13 mouse cellular contexts compared by ENCODE assay signal in genomic region chr2:34355801-34356211, GRCm38 (mm10). TPM values are rescaled to one million over a fixed set of nuclear protein-coding genes. Genes with fewer than 3 reads are reported as not detected.
DNase-seq lines count a peak whose midpoint lies in the region; ATAC-seq and TF ChIP-seq lines count a peak whose summit lies in the region.
"Had no signal": no experiment of that assay in that cellular context is flagged by ENCODE, and none has a peak within 500 bp of the region (broad histone marks: within the 10 kb centered on the region; RNA-seq: fewer than 3 reads in every experiment).

No protein-coding gene starts in this region.

- H3K4me2 ChIP-seq in lung, postnatal 0 days (replicated peaks; ENCODE audit: low read depth, low read length) = no peak overlapping the region
- peak overlapping the region; percentile 29 for H3K4me2 ChIP-seq in hindbrain, embryonic 15.5 days
- H3K4me2 ChIP-seq in stomach, embryonic 14.5 days (replicated peaks; ENCODE audit: low read depth, low read length) = no peak overlapping the region
- H3K4me2 ChIP-seq: embryonic facial prominence, embryonic 13.5 days; limb, embryonic 13.5 days had no signal

- TF ChIP-seq CTCF in lung, postnatal 0 days (IDR thresholded peaks at IDR 0.05) = no peak
- no peak for TF ChIP-seq CTCF in lung, adult 2 months (IDR thresholded peaks at IDR 0.05; ENCODE audit: insufficient read depth, low read length)

- H3K4me3 ChIP-seq in lung, postnatal 0 days (ENCODE audit: low read depth, low read length) = no peak overlapping the region
- no peak overlapping the region for H3K4me3 ChIP-seq in lung, adult 2 months (replicated peaks; ENCODE audit: extremely low read depth, low read depth, low read length)
- no peak overlapping the region for H3K4me3 ChIP-seq in hindbrain, embryonic 15.5 days
- no peak overlapping the region for H3K4me3 ChIP-seq in stomach, embryonic 14.5 days (ENCODE audit: low read depth, low read length)
- H3K4me3 ChIP-seq: embryonic facial prominence, embryonic 13.5 days; limb, embryonic 13.5 days had no signal

- no peaks in the 10 kb centered on the region for H3K4me1 ChIP-seq in lung, postnatal 0 days (ENCODE audit: insufficient read depth, low read depth, low read length)
- peaks cover 5% of the 10 kb centered on the region for H3K4me1 ChIP-seq in lung, adult 2 months (ENCODE audit: control insufficient read depth, insufficient read depth, low read length)
- H3K4me1 ChIP-seq in hindbrain, embryonic 15.5 days (replicated peaks) = peaks cover 46% of the 10 kb centered on the region
- peaks cover 17% of the 10 kb centered on the region for H3K4me1 ChIP-seq in stomach, embryonic 14.5 days (ENCODE audit: control insufficient read depth, insufficient read depth, low read length)

- no peaks in the 10 kb centered on the region for H3K9me3 ChIP-seq in lung, postnatal 0 days (ENCODE audit: low read length)
- no peaks in the 10 kb centered on the region for H3K9me3 ChIP-seq in hindbrain, embryonic 15.5 days
- H3K9me3 ChIP-seq in stomach, embryonic 14.5 days (ENCODE audit: control insufficient read depth, low read depth, low read length) = no peaks in the 10 kb centered on the region
- H3K9me3 ChIP-seq: embryonic facial prominence, embryonic 13.5 days; limb, embryonic 13.5 days had no signal

- H3K9ac ChIP-seq in lung, postnatal 0 days (replicated peaks; ENCODE audit: low read depth) = no peak overlapping the region
- 0 out of 2 replicates have a peak overlapping the region, but pooled peaks have one; percentile 10 for H3K9ac ChIP-seq in hindbrain, embryonic 15.5 days
- no peak overlapping the region for H3K9ac ChIP-seq in stomach, embryonic 14.5 days (replicated peaks; ENCODE audit: low read depth, low read length)
- H3K9ac ChIP-seq: embryonic facial prominence, embryonic 13.5 days; limb, embryonic 13.5 days had no signal

- TF ChIP-seq POLR2A in lung, adult 2 months (IDR thresholded peaks at IDR 0.05; ENCODE audit: borderline replicate concordance, extremely low read depth, low read depth, low read length) = no peak

- H3K27ac ChIP-seq in lung, postnatal 0 days (ENCODE audit: low read length) = no peak overlapping the region
- peak overlapping the region; percentile 60 for H3K27ac ChIP-seq in hindbrain, embryonic 15.5 days (replicated peaks)
- 0 out of 2 replicates have a peak overlapping the region, but pooled peaks have one; percentile 4 for H3K27ac ChIP-seq in stomach, embryonic 14.5 days (ENCODE audit: low read length)
- H3K27ac ChIP-seq: embryonic facial prominence, embryonic 13.5 days; limb, embryonic 13.5 days had no signal

- no peak for TF ChIP-seq EP300 in lung, postnatal 0 days (IDR thresholded peaks at IDR 0.05)

- no peaks in the 10 kb centered on the region for H3K36me3 ChIP-seq in lung, postnatal 0 days (ENCODE audit: insufficient read depth, low read length)
- H3K36me3 ChIP-seq in hindbrain, embryonic 15.5 days = no peaks in the 10 kb centered on the region
- no peaks in the 10 kb centered on the region for H3K36me3 ChIP-seq in stomach, embryonic 14.5 days (ENCODE audit: control insufficient read depth, insufficient read depth, low read length)
- H3K36me3 ChIP-seq: embryonic facial prominence, embryonic 13.5 days; limb, embryonic 13.5 days had no signal

- peak; percentile 30 to 79 for DNase-seq in adrenal gland, adult (ENCODE audit: inconsistent age in 2 of 2, low spot score in 1 of 2)
- no peak for DNase-seq in adrenal gland, postnatal 4 days (ENCODE audit: low spot score in 2 of 2)
- DNase-seq in lung, postnatal 0 days (ENCODE audit: low spot score) = peak; percentile 32
- no peak for DNase-seq in lung, adult 2 months
- no peak for DNase-seq in layer of hippocampus, postnatal 36 days
- no peak for DNase-seq in c-Kit-positive CD71-positive TER-119-positive erythroid progenitor cells, embryonic 14.5 days (ENCODE audit: low spot score)
- DNase-seq: gastrocnemius, postnatal 25 days; lung, postnatal 10 days had no signal

- H3K27me3 ChIP-seq in lung, postnatal 0 days (replicated peaks; ENCODE audit: insufficient read depth, low read length) = no peaks in the 10 kb centered on the region
- H3K27me3 ChIP-seq in hindbrain, embryonic 15.5 days = no peaks in the 10 kb centered on the region
- no peaks in the 10 kb centered on the region for H3K27me3 ChIP-seq in stomach, embryonic 14.5 days (ENCODE audit: control insufficient read depth, insufficient read depth, low read length)
- H3K27me3 ChIP-seq: limb, embryonic 13.5 days; Patski had no signal

- WGBS in lung, postnatal 0 days = 58% methylated on average over 7 of the region's 7 CpGs
- 63% methylated on average over 7 of the region's 7 CpGs for WGBS in lung, adult 2 months
- 24% methylated on average over 7 of the region's 7 CpGs for WGBS in hindbrain, embryonic 15.5 days
- WGBS in stomach, embryonic 14.5 days = 20% methylated on average over 7 of the region's 7 CpGs

- no peak for ATAC-seq in lung, postnatal 0 days
- peak; percentile 37; the same call in 1 of the 2 replicates for ATAC-seq in hindbrain, embryonic 15.5 days (ENCODE audit: low FRiP score, low read depth)
- ATAC-seq in stomach, embryonic 14.5 days (ENCODE audit: insufficient number of reproducible peaks, insufficient read depth, low FRiP score, low read depth) = no peak
- ATAC-seq: Patski had no signal

RNA-seq across cellular contexts. Expression of gene Pbx3, which starts 17.1 kb away (rescaled TPM):
- 100 to 1,000 TPM in 1 of 2 experiments, 10 to 100 TPM in 1; 94.9 to 108 TPM for total RNA-seq in adrenal gland, postnatal 4 days (2021)
- polyA plus RNA-seq in lung, postnatal 0 days (2015; fragmentation: Nextera tagmentation; extraction: Ambion mirVana) = 16.2 and 16.3 TPM in 2 replicates
- polyA plus RNA-seq in lung, adult 2 months (2012; rRNA removed) = 11.1 and 14.7 TPM in 2 replicates
- polyA plus RNA-seq in hindbrain, embryonic 15.5 days (2015; fragmentation: Nextera tagmentation; extraction: Ambion mirVana) = 118 and 130 TPM in 2 replicates
- 35.3 and 35.7 TPM in 2 replicates for polyA plus RNA-seq in stomach, embryonic 14.5 days (2014; fragmentation: Nextera tagmentation; extraction: Ambion mirVana)
- total RNA-seq in layer of hippocampus, postnatal 36 days (2021) = 1 to 10 TPM; 7.2 to 7.9 TPM

RNA-seq across cellular contexts. Expression of gene Mapkap1, which starts 50.8 kb away (rescaled TPM):
- total RNA-seq in adrenal gland, postnatal 4 days (2021) = 10 to 100 TPM; 67.2 to 70.4 TPM
- 62.1 and 67.9 TPM in 2 replicates for polyA plus RNA-seq in lung, postnatal 0 days (2015; fragmentation: Nextera tagmentation; extraction: Ambion mirVana)
- polyA plus RNA-seq in lung, adult 2 months (2012; rRNA removed) = 39.2 and 43.7 TPM in 2 replicates
- 98.3 and 98.6 TPM in 2 replicates for polyA plus RNA-seq in hindbrain, embryonic 15.5 days (2015; fragmentation: Nextera tagmentation; extraction: Ambion mirVana)
- 90.7 and 91.1 TPM in 2 replicates for polyA plus RNA-seq in stomach, embryonic 14.5 days (2014; fragmentation: Nextera tagmentation; extraction: Ambion mirVana)
- 10 to 100 TPM; 72.8 to 81.3 TPM for total RNA-seq in layer of hippocampus, postnatal 36 days (2021)

Comparison
In these comparisons a context has a peak if more than half of its experiments do, and no peak if none do; other contexts are left out.
1. DNase-seq: peak in adrenal gland, adult (2 of 2) and lung, postnatal 0 days (single experiment); none in adrenal gland, postnatal 4 days (0 of 2), lung, adult 2 months (single experiment), layer of hippocampus, postnatal 36 days (0 of 2) and c-Kit-positive CD71-positive TER-119-positive erythroid progenitor cells, embryonic 14.5 days (single experiment).